Mouse (Mus musculus): ENCODE results near the gene Gm28048. TPM values are rescaled to one million over a fixed set of nuclear protein-coding genes. Genes with fewer than 3 reads are reported as not detected.

The Gm28048 gene
- polyA plus RNA-seq, 1 experiment from 2014 or later: 14.5 TPM

- Histone ChIP-seq H3K27me3 (ENCODE audit: control insufficient read depth, insufficient read depth, low read length) (no peaks in the 10 kb centered on the region), H3K9ac (ENCODE audit: low read length) (no peak overlapping the region), H3K27ac (ENCODE audit: low read length) (no peak overlapping the region), H3K4me1 (ENCODE audit: control insufficient read depth, insufficient read depth, low read length) (no peaks in the 10 kb centered on the region), H3K9me3 (replicated peaks; ENCODE audit: control insufficient read depth, low read length) (no peaks in the 10 kb centered on the region), H3K36me3 (ENCODE audit: control insufficient read depth, insufficient read depth, low read length) (0 out of 2 replicates have a peak, but pooled peaks cover 3% of the 10 kb centered on the region), H3K4me3 (replicated peaks; ENCODE audit: low read length) (no peak overlapping the region), H3K4me2 (ENCODE audit: low read depth, low read length) (no peak overlapping the region)
- ATAC-seq (ENCODE audit: insufficient read depth, low FRiP score): no peak
- WGBS: 91% methylated on average over 10 of the region's 10 CpGs
These were observed 145.6 kb downstream of the Gm28048 start for GRCm38 (mm10) chr11:22836269-22836668.

- Histone ChIP-seq H3K9ac (ENCODE audit: low read length) (no peak overlapping the region), H3K36me3 (ENCODE audit: control insufficient read depth, insufficient read depth, low read length) (0 out of 2 replicates have a peak, but pooled peaks cover 3% of the 10 kb centered on the region), H3K27ac (ENCODE audit: low read length) (no peak overlapping the region), H3K4me2 (ENCODE audit: low read depth, low read length) (no peak overlapping the region), H3K4me3 (replicated peaks; ENCODE audit: low read length) (no peak overlapping the region), H3K4me1 (ENCODE audit: control insufficient read depth, insufficient read depth, low read length) (peaks cover 12% of the 10 kb centered on the region), H3K9me3 (replicated peaks; ENCODE audit: control insufficient read depth, low read length) (no peaks in the 10 kb centered on the region), H3K27me3 (ENCODE audit: control insufficient read depth, insufficient read depth, low read length) (no peaks in the 10 kb centered on the region)
- WGBS: 81% methylated on average over 4 of the region's 4 CpGs
- no peak for ATAC-seq (ENCODE audit: insufficient read depth, low FRiP score)
These were observed 149.3 kb downstream of the Gm28048 start for GRCm38 (mm10) chr11:22832600-22832999.

- H3K4me1 ChIP-seq (ENCODE audit: control insufficient read depth, insufficient read depth, low read length): peaks cover 12% of the 10 kb centered on the region
- WGBS: 83% methylated on average over 11 of the region's 11 CpGs
These were observed 150.0 kb downstream of the Gm28048 start for GRCm38 (mm10) chr11:22831916-22832315.

GRCm38 (mm10) chr11:22830684-22831083 is 151.2 kb downstream of the Gm28048 start:
- ATAC-seq (ENCODE audit: insufficient read depth, low FRiP score): no peak

More at GRCm38 (mm10) chr11:22831916-22832315, 150.0 kb downstream of the Gm28048 start:
- ATAC-seq (ENCODE audit: insufficient read depth, low FRiP score): no peak
- H3K4me2 ChIP-seq (ENCODE audit: low read depth, low read length): no peak overlapping the region
- 0 out of 2 replicates have a peak, but pooled peaks cover 3% of the 10 kb centered on the region for H3K36me3 ChIP-seq (ENCODE audit: control insufficient read depth, insufficient read depth, low read length)
- H3K27me3 ChIP-seq (ENCODE audit: control insufficient read depth, insufficient read depth, low read length): no peaks in the 10 kb centered on the region
- no peak overlapping the region for H3K9ac ChIP-seq (ENCODE audit: low read length)
- H3K4me3 ChIP-seq (replicated peaks; ENCODE audit: low read length): no peak overlapping the region
- no peaks in the 10 kb centered on the region for H3K9me3 ChIP-seq (replicated peaks; ENCODE audit: control insufficient read depth, low read length)
- H3K27ac ChIP-seq (ENCODE audit: low read length): no peak overlapping the region

GRCm38 (mm10) chr11:22830179-22830611 is 151.7 kb downstream of the Gm28048 start:
- Histone ChIP-seq H3K36me3 (ENCODE audit: control insufficient read depth, insufficient read depth, low read length) (no peaks in the 10 kb centered on the region), H3K27me3 (ENCODE audit: control insufficient read depth, insufficient read depth, low read length) (no peaks in the 10 kb centered on the region), H3K27ac (ENCODE audit: low read length) (peak overlapping the region; percentile 68), H3K9ac (ENCODE audit: low read length) (0 out of 2 replicates have a peak overlapping the region, but pooled peaks have one; percentile 36), H3K4me2 (ENCODE audit: low read depth, low read length) (no peak overlapping the region), H3K4me3 (replicated peaks; ENCODE audit: low read length) (no peak overlapping the region), H3K4me1 (ENCODE audit: control insufficient read depth, insufficient read depth, low read length) (peaks cover 12% of the 10 kb centered on the region), H3K9me3 (replicated peaks; ENCODE audit: control insufficient read depth, low read length) (no peaks in the 10 kb centered on the region)
- 37% methylated on average over 5 of the region's 5 CpGs for WGBS
- peak; percentile 63; the same call in 1 of the 2 replicates for ATAC-seq (ENCODE audit: insufficient read depth, low FRiP score)

More at GRCm38 (mm10) chr11:22830684-22831083, 151.2 kb downstream of the Gm28048 start:
- H3K27ac ChIP-seq (ENCODE audit: low read length): peak overlapping the region; percentile 63
- no peaks in the 10 kb centered on the region for H3K27me3 ChIP-seq (ENCODE audit: control insufficient read depth, insufficient read depth, low read length)
- no peak overlapping the region for H3K4me2 ChIP-seq (ENCODE audit: low read depth, low read length)
- WGBS: 68% methylated on average over 6 of the region's 6 CpGs
- no peak overlapping the region for H3K4me3 ChIP-seq (replicated peaks; ENCODE audit: low read length)
- H3K9me3 ChIP-seq (replicated peaks; ENCODE audit: control insufficient read depth, low read length): no peaks in the 10 kb centered on the region
- peak overlapping the region; percentile 36 for H3K9ac ChIP-seq (ENCODE audit: low read length)
- H3K4me1 ChIP-seq (ENCODE audit: control insufficient read depth, insufficient read depth, low read length): peaks cover 12% of the 10 kb centered on the region
- no peaks in the 10 kb centered on the region for H3K36me3 ChIP-seq (ENCODE audit: control insufficient read depth, insufficient read depth, low read length)

GRCm38 (mm10) chr11:22828988-22829632 is 152.8 kb downstream of the Gm28048 start:
- no peaks in the 10 kb centered on the region for H3K27me3 ChIP-seq (ENCODE audit: control insufficient read depth, insufficient read depth, low read length)
- H3K9me3 ChIP-seq (replicated peaks; ENCODE audit: control insufficient read depth, low read length): no peaks in the 10 kb centered on the region
- no peak overlapping the region for H3K4me3 ChIP-seq (replicated peaks; ENCODE audit: low read length)
- no peak overlapping the region for H3K27ac ChIP-seq (ENCODE audit: low read length)
- 96% methylated on average over 15 of the region's 15 CpGs for WGBS
- no peak for ATAC-seq (ENCODE audit: insufficient read depth, low FRiP score)
- no peaks in the 10 kb centered on the region for H3K36me3 ChIP-seq (ENCODE audit: control insufficient read depth, insufficient read depth, low read length)
- H3K4me2 ChIP-seq (ENCODE audit: low read depth, low read length): no peak overlapping the region
- peaks cover 12% of the 10 kb centered on the region for H3K4me1 ChIP-seq (ENCODE audit: control insufficient read depth, insufficient read depth, low read length)
- H3K9ac ChIP-seq (ENCODE audit: low read length): no peak overlapping the region

- Histone ChIP-seq H3K9me3 (replicated peaks; ENCODE audit: control insufficient read depth, low read length) (no peaks in the 10 kb centered on the region), H3K4me1 (ENCODE audit: control insufficient read depth, insufficient read depth, low read length) (peaks cover 12% of the 10 kb centered on the region), H3K9ac (ENCODE audit: low read length) (no peak overlapping the region), H3K27me3 (ENCODE audit: control insufficient read depth, insufficient read depth, low read length) (no peaks in the 10 kb centered on the region), H3K4me3 (replicated peaks; ENCODE audit: low read length) (no peak overlapping the region), H3K27ac (ENCODE audit: low read length) (no peak overlapping the region), H3K4me2 (ENCODE audit: low read depth, low read length) (no peak overlapping the region), H3K36me3 (ENCODE audit: control insufficient read depth, insufficient read depth, low read length) (no peaks in the 10 kb centered on the region)
- 81% methylated on average over 4 of the region's 4 CpGs for WGBS
- ATAC-seq (ENCODE audit: insufficient read depth, low FRiP score): no peak
These were observed 154.3 kb downstream of the Gm28048 start for GRCm38 (mm10) chr11:22827514-22828080.

GRCm38 (mm10) chr11:22826665-22827064 is 155.2 kb downstream of the Gm28048 start:
- no peak overlapping the region for H3K4me2 ChIP-seq (ENCODE audit: low read depth, low read length)
- no peaks in the 10 kb centered on the region for H3K27me3 ChIP-seq (ENCODE audit: control insufficient read depth, insufficient read depth, low read length)
- no peak overlapping the region for H3K4me3 ChIP-seq (replicated peaks; ENCODE audit: low read length)
- H3K9me3 ChIP-seq (replicated peaks; ENCODE audit: control insufficient read depth, low read length): no peaks in the 10 kb centered on the region
- H3K9ac ChIP-seq (ENCODE audit: low read length): no peak overlapping the region
- H3K27ac ChIP-seq (ENCODE audit: low read length): no peak overlapping the region
- 87% methylated on average over 6 of the region's 6 CpGs for WGBS
- no peak for ATAC-seq (ENCODE audit: insufficient read depth, low FRiP score)
- no peaks in the 10 kb centered on the region for H3K36me3 ChIP-seq (ENCODE audit: control insufficient read depth, insufficient read depth, low read length)
- H3K4me1 ChIP-seq (ENCODE audit: control insufficient read depth, insufficient read depth, low read length): peaks cover 12% of the 10 kb centered on the region

- Histone ChIP-seq H3K4me2 (ENCODE audit: low read depth, low read length) (no peak overlapping the region), H3K4me1 (ENCODE audit: control insufficient read depth, insufficient read depth, low read length) (peaks cover 12% of the 10 kb centered on the region), H3K4me3 (replicated peaks; ENCODE audit: low read length) (no peak overlapping the region), H3K27me3 (ENCODE audit: control insufficient read depth, insufficient read depth, low read length) (no peaks in the 10 kb centered on the region), H3K9ac (ENCODE audit: low read length) (no peak overlapping the region), H3K9me3 (replicated peaks; ENCODE audit: control insufficient read depth, low read length) (no peaks in the 10 kb centered on the region), H3K36me3 (ENCODE audit: control insufficient read depth, insufficient read depth, low read length) (no peaks in the 10 kb centered on the region), H3K27ac (ENCODE audit: low read length) (no peak overlapping the region)
- 84% methylated on average over 14 of the region's 14 CpGs for WGBS
- no peak for ATAC-seq (ENCODE audit: insufficient read depth, low FRiP score)
These were observed 155.8 kb downstream of the Gm28048 start for GRCm38 (mm10) chr11:22826051-22826450.

Data from stomach, embryonic 16.5 days (tissue).